Mouse (Mus musculus): ENCODE data around the gene Actr5.

The Actr5 gene

DNA sequence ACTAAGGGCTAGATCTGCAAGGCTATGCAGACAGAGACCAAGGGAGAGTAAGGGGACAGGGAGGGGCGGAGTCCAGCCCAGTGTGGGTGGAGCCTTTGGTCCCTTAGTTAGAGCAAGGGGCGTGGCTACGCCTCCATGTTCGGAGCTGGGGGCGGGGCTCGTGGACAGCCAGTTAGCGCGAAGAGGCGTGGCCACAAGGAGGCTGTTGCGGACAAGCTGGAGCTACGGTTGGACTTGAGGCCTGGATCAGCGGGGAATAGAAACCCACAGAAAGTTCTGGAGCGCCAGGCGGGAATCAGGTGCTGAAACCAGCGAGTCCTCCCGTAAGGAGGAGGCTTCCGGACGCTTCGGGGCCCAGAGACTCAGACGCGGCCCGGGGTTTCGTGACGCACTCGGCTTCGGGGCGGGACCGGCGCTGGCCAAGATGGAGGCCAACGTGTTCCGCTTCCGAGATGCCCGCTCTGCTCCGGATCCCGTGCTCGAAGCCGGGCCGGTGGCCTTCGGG lies at the start of gene Actr5:
Actr5 (plus strand) TSS at position 171 of the 505 bp plus-strand sequence.
- peak; percentile 94 for DNase-seq (ENCODE audit: low spot score)

DNA sequence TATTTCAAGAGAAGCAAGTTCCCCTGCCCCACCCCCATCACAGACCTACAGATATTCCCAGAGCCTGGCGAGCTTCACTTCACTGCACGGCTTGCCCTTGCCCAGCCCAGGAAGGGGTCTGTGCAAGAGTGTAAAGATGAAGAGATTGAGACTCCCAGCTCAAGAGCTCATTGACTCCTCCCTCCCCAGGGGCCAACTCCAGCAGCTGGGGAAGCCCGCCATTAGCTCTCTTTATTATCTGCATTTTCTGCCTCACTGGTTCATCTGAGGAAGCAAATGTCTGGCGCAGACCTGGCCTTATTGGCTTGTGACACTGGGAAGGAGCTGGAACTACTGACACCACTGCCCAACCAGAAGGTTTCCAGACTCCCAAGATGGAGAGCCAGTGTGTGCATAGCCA lies 44.7 kb upstream of the Actr5 start:
- no peak for DNase-seq (ENCODE audit: low spot score)

DNA sequence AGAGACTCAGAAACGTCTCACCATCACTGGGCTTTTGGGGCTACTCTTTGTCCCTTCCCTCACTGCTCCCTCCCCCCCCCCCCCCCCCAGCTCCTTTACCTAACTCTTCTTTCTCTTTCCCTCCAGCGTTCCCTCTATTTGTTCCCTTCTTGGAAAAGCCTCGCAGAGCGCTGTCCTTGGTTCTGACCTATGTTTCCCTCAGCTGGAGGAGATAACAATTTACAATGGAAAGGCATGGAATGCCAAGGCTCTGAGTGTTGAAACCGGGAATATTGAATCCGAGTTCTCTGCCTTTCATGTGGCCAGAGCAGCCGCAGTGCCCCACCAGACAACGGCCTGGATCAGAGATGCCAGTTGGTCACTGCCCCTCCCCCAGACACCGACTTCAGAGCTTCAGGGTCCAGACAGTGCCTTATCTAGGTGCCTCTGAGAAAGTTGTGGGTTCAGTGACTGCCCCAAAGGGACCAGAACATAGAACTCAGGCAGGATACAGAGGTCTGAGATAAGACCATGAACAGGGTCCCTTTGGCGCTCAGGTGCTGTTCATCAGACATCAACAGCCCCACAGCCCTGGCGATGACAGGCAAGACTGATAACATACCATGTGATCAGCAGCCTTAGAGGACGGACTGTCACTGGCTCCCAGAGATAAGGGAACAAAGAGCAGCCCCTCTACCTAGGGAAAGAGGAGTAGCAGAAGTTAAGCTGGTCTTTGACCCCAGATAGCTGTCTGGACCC lies 39.9 kb upstream of the Actr5 start:
- DNase-seq (ENCODE audit: low spot score) = no peak

DNA sequence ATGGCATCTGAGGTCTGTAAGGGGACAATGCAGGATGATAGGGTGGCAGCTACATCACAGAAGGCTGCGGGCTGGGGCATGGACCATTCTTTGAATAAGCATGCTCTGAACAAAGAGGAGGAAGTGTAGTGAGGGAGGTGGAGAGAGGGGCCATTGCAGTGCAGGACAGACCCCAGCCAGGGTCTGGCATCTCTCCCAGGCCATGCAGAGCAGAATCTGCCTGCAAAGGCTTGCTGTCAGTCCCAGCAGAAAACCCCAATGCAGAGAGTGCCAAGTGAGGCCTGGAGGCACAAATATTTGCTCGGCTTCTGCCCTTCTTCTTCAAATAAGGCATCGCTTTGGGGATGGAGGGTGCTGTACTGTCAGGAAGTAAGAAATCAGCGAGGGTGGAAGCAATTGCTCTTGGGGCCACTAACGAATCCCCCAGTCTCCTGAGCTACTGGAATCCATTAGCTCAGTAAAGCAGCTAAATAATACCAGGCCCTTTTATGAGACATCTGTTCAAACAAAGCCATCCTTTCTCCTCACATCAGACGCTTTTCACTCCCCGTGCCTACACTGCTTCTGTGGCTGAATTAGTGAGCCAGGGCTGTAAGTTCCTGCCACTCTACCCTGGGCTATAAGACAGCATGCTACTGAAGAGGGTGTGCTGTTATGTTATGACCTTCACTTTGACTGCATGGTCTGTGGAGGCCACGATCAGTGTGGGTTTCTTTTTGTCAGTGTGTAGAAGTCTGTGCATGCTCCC lies 36.0 kb upstream of the Actr5 start:
- DNase-seq (ENCODE audit: low spot score) = no peak

DNA sequence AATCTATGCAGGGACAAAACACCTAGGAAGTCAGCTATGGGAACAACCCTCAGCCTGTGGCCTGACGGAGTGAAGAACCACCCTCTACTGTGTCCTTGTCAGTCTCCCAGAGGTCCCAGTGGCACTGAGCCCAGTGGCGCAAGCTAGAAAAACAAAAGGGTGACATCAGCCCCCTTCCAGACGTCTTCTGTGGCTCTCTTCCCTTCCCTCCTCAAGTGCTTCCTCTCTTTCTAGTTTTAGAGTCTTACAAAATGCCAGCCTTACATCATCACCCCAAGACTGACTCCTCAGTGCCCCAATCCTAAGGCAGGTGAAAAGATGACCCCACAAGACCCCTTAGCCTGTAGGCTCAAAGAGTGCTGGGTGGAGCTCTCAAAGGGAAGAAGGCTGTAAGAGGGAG lies 34.2 kb upstream of the Actr5 start:
- DNase-seq (ENCODE audit: low spot score) = no peak

DNA sequence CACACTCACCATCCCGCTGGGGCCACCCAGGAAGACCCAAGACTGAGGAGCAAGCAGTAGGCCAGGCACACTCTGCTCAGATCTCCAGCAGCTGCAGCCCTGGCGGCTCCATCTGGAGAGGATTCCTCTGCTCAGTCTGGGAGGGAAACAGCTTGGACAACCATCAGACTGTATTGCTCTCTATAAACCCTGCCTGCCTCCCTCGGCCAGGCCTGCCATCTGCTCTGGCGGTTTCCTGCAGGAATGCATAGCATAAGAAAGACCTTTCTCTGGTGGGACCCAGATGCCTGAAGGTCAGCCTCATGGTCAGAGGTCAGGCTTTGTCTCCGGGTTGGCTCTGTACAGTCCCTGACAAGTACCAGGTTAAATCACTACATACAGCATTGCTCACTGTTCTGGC lies 33.4 kb upstream of the Actr5 start:
- DNase-seq (ENCODE audit: low spot score) = no peak

DNA sequence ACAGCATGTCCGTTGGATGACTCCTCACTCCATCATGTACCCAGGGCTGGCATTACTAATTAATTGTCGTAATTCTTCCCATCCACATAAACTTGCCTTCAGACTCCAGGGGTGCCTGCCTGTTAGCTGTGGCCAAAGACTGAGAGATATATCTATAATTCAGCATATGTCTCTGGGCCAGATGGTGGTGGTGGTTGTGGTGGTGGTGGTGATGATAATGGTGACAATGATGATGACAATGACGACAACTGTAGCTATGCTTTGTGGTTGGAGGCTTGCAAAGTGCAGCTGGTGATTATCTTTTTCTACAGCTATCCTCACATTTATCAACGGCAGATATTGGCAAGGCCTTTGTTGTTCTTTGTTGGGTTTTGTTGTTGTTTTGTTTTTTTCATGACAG lies 31.3 kb upstream of the Actr5 start:
- no peak for DNase-seq (ENCODE audit: low spot score)

DNA sequence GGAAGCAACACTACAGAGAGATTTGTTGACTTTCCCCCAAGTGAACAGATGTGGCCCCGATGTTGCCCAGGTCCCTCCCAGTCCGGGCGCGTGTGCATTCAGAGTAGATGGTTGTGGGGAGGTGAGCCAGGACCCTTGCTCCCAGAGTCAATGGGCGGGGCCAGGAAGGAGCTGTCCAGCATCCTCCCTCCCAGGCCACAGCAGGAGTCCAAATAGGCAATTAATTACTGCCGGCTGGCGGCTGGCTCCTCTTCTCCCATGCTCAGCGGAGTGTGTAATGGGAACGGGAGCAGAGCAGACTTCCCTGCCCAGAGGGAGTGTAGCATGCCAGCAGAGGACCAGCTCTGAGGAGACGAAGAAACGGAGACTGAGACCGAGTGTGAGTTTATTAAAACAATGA lies 29.6 kb upstream of the Actr5 start:
- DNase-seq (ENCODE audit: low spot score) = no peak

DNA sequence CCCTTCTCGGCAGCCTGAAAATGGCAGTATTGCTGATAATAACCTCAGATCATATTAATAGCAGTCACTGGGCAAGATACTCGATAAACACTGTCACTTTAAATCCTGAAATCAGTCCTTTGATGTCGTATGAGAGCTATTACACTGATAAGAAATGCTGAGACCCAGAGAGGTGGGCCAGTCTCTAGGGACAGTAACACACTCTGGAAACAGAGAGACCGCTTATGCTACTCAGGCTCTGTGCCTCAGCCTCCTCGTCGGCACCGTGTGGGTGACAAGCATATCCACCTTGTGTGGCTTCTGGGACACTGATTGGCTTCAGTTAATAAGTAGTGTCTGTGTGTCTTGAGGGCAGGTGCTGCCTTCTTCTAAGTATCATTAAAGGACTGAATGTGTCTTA lies 29.1 kb upstream of the Actr5 start:
- no peak for DNase-seq (ENCODE audit: low spot score)

DNA sequence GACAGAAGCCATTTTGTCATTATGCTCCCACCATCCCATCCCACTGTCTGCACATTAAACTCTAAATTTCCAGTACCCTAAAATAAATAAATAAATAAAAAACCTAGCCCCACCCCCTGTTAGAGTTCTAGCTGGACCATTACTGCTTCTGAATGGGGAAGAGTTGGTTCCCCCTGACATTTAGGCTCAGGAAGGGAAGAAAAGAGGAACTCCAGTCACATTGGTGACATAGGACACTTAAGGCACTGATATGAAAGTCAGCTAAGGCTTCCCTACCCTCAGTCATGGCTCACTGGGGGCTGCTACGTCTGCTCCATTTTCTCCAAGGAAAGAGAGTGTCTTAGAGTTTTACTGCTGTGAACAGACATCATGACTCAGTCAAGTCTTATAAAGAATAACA lies 27.9 kb upstream of the Actr5 start:
- no peak for DNase-seq (ENCODE audit: low spot score)

DNA sequence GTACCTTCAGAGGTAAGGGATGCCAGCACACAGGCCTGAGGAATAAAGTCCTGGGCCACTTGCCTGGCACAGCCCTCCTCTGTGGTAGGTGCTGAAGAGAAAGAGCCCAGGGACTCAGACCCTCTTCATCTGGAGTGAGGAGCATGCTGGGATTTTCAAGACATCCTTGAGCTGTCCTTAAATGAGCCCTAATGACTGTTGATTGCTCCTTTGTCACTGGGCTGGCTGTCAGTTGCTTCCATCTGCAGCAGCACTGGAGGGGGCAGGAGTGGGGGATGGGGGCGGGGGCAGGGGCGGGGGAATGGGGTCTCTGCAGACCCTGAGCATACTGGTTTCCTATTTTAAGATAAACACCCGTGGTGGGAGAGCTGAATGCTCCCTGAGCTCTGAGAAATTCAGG lies 24.2 kb upstream of the Actr5 start:
- DNase-seq (ENCODE audit: low spot score) = no peak

DNA sequence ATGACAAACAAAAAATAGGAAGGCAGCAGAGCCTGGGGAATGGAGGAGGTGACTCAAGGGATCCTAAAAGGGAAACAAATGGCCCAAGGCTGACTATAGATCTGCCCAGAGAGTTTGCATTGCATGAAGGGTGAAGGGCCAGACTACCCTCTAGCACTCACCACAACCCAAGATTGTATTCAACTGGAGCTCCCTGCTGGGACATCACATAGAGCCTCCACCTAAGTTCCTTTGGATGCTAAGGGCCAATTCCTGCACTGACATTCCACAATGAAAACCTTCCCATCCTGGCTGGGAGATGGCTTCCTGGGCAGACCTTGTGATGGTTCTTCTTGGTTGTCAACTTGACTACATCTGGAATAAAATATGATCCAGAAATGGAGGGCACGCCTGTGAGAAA lies 23.4 kb upstream of the Actr5 start:
- no peak for DNase-seq (ENCODE audit: low spot score)

DNA sequence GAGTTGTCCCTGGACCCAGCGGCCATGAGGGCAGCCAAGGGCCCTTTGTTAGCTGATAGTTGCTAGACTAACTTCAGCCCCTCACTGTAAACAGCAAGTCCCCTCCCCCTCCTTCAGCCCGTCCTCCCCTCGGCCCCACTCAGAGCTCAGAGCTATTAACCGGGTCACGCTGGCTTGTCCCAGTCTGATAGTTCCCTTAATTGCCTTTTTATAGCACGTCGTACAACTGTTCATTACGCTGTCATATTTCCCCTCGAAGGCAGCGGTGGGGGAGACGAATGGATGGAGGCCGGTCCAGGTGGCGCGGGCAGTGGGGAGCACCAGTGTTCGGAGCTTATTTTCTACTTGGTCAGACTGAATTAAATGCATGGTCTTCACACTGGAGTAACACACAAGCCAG lies 22.0 kb upstream of the Actr5 start:
- DNase-seq (ENCODE audit: low spot score) = no peak

DNA sequence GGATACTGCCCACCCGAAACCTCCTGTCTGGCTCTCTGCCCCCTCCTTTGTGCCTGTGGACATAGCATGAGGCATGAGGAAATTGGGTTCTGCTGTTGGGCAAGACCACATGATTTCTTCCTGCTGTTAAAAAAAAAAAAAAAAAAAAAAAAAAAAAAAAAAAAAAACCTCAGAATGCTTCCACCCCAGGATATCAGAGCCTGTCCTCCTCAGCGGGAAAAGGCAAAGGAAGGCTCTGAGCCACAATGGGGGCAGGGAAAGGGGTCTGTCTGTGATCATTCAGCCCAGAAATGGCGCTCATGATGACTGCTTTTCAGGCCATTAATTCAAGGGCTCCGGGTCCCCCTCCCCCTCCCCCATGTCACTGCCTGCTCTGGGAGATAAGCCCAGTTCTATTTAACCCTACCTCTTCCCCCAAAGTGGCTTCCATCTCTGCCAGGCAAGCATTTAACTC lies 18.1 kb upstream of the Actr5 start:
- no peak for DNase-seq (ENCODE audit: low spot score)

DNA sequence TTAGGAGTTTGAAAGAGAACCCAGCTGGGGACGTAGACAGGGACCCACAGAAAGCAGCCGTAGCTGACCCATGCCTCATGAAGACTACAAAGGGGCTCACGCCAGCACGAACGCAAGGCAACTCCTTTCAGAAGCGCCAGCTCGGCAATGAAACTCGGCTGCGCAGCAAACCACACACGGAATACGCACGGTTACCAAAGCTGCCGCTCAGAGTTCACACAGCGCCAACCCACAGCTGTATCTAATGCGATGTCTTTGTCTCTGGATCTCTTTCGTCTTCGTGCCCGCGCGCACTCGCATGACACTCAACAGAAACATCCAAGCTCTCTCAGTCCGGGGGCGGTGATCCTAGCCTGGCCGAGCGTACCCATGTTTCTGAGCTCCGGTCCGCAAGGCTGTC lies 15.0 kb upstream of the Actr5 start:
- DNase-seq (ENCODE audit: low spot score) = no peak

DNA sequence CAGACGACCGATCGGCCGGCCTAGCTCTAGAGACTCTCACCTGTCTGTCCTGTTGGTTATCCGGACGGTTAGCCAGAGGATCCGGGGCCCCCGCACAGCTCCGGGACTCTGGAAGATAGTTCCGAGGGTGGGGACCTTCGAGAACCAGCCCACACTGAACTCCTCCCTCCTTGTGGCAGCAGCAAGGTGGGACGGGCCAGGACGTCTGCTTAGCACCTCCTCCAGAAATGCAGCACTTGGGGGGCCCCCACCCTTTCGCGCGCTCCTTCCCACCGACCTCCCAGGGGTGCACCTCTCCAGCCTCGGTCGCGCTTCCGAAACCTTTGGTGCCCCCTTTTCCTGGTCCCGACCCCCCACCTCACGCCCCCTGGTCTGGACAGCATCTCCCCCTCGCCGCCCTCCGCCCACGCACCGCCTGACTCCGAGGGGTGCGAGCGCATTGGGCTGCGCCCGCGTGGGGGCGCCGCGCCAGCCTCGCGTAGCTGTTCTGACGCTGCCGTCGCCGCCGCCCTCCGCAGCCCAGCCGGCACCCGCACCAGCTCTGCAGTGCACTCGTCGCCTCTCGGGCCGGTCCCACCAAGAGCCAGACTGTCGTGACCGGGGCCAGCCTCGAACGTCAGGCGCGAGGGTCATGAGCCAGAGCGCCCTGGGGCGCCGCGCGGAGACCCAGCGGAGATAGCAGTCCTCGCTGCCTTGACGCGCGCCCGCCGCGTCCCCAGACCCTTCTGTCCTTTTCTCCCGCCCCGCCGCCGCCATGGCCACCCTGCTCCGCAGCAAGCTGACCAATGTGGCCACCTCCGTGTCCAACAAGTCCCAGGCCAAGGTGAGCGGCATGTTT lies 14.0 kb upstream of the Actr5 start, which contains the start of gene Slc32a1:
Slc32a1 (plus strand) TSS at position 280 of the 838 bp plus-strand sequence.
- no peak for DNase-seq (ENCODE audit: low spot score)

DNA sequence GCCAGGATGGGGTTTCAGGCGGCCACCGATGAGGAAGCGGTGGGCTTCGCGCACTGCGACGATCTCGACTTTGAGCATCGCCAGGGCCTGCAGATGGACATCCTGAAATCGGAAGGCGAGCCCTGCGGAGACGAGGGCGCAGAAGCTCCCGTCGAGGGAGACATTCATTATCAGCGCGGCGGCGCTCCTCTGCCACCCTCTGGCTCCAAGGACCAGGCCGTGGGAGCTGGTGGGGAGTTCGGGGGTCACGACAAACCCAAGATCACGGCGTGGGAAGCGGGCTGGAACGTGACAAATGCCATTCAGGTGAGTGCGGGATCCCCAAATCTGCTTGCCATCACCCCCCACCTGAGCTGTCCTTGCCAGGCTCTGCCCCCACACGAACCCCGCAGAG lies 13.4 kb upstream of the Actr5 start:
- DNase-seq (ENCODE audit: low spot score) = no peak

DNA sequence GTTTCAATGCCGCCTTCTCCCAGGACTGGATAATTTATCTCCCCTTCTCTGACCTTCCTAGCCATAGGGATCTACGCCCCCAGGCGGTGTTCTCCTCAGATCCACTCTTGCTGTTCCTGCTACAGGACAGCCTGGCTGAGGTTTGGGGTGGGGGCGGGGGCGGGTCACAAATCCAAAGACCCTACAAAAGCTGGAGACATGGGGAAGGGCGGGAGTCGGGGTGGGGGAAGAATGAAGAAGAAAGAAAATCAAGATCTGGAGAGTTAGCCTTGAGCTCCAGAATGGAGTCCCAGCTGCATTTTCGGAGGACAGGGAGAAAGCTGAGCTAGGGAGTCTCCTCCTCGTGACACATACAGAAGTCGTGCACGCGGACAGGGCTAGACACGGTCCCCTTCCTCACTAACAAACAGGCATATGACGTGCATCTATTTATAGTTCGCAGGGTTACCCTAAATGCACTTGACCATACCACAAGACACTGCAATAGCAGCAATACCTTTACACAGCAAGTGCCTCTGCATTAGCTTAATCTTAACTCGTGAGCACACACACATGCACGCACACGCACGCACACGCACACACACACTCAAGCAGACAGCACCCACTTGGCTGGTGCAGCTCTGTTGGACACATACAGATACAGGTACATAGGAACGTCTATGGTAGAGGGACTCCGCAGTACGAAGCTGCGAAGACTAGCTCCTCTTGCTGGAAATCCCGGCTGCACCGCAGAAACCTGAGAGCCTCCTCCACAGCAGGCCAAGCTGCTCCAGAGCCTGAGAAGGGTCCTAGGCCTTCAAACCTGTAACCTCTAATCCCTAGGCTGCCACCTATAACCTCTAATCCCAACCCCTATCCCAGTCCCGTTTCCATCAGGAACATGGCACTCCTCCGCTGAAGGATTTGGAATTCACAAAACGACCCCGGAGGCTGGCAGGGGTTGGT lies 12.7 kb upstream of the Actr5 start:
- no peak for DNase-seq (ENCODE audit: low spot score)

DNA sequence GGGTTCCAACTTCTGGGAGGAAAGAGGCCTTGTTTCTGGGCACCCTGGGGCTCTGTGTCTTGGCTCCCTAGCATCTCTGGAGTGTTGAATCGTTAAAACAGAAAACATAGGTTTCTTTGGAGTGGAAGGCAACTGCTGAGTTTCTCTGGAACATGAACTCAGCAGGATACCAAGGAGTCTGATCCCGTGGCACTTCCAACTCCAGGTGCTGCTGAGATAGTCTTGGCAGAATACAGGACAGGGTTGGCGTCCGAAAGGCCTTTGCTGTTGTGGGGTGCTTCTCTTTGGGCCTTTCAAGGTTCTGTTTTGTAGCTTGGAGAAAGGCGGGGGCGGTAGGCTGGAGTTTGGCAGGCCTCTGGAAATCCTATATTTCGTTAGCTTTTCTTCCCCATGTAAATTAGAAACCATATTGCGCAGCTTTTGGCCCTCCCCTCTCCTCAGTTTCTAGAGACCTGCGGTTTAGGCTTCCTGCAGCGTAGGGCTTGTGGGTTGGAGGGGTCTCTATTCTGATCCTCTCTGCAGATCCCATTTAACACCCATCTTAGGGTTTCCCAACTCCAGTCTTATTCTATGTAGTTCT lies 11.9 kb upstream of the Actr5 start:
- no peak for DNase-seq (ENCODE audit: low spot score)

DNA sequence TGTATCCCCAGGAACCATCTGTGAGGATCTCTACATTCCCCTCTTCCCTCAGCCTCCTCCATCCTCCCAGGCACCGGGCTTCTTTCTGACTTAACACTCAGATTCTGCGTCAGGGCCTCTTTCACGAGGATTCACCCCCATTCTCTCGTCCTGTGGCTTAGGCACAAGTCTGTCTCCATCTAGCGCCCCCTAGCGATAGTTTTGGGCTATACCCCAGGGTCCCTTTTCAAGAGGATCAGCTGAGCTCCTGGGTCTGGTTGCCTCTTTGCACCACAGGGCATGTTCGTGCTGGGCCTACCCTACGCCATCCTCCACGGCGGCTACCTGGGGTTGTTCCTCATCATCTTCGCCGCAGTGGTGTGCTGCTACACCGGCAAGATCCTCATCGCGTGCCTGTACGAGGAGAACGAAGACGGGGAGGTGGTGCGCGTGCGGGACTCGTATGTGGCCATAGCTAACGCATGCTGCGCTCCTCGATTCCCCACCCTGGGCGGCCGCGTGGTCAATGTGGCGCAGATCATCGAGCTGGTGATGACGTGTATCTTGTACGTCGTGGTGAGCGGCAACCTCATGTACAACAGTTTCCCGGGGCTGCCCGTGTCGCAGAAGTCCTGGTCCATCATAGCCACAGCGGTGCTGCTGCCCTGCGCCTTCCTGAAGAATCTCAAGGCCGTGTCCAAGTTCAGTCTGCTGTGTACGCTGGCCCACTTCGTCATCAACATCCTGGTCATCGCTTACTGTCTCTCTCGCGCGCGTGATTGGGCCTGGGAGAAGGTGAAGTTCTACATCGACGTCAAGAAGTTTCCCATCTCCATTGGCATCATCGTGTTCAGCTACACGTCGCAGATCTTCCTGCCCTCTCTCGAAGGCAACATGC lies 10.9 kb upstream of the Actr5 start:
- DNase-seq (ENCODE audit: low spot score) = peak; percentile 65
